Comparison of ENCODE assay signal across 16 mouse cellular contexts in genomic region chr7:19483281-19483680, GRCm38 (mm10).
"Had no signal": no experiment of that assay in that cellular context is flagged by ENCODE, and none has a peak within 500 bp of the region (broad histone marks: within the 10 kb centered on the region; RNA-seq: fewer than 3 reads in every experiment).

No protein-coding gene starts in this region.

- DNase-seq: cerebellum, adult 9-10 months; cerebellum, adult 9-11 months; cerebellum, postnatal 10 days; cerebellum, postnatal 14 days; cerebellum, postnatal 25 days; cerebellum, postnatal 36 days; embryo, embryonic 11 days; forebrain, postnatal 0 days; gastrocnemius, adult 2 months; gastrocnemius, postnatal 10 days; gastrocnemius, postnatal 14 days; gastrocnemius, postnatal 25 days; gastrocnemius, postnatal 36 days; heart, adult 11 months; heart, adult 18-20 months; heart, adult 2 months had no signal
